Mouse (Mus musculus): ENCODE data around the gene Clstn1. TPM values are rescaled to one million over a fixed set of nuclear protein-coding genes. Genes with fewer than 3 reads are reported as not detected.

Gene Clstn1
- total RNA-seq, 2 experiments from 2014 or later, result 92.4 to 97.7 TPM

GRCm38 (mm10) chr4:149675378-149676261 is 89.4 kb downstream of the Clstn1 start:
- peak; percentile 92 for DNase-seq

GRCm38 (mm10) chr4:149678006-149678405 is 91.7 kb downstream of the Clstn1 start:
- no peak for DNase-seq

GRCm38 (mm10) chr4:149679056-149679770 is 92.9 kb downstream of the Clstn1 start:
- DNase-seq, result no peak

GRCm38 (mm10) chr4:149683875-149684274 is 97.6 kb downstream of the Clstn1 start:
- no peak for DNase-seq

GRCm38 (mm10) chr4:149684841-149685623 is 98.8 kb downstream of the Clstn1 start:
- DNase-seq, result no peak

- no peak for DNase-seq
Measured at GRCm38 (mm10) chr4:149688861-149689260, 102.6 kb downstream of the Clstn1 start.

GRCm38 (mm10) chr4:149689822-149690700 is 103.8 kb downstream of the Clstn1 start:
- DNase-seq, result no peak

GRCm38 (mm10) chr4:149690828-149691280 is 104.6 kb downstream of the Clstn1 start:
- no peak for DNase-seq

GRCm38 (mm10) chr4:149691368-149691767 is 105.1 kb downstream of the Clstn1 start:
- no peak for DNase-seq

GRCm38 (mm10) chr4:149696189-149696971 is 110.1 kb downstream of the Clstn1 start:
- peak in 1 of 2 experiments; percentile 18 for DNase-seq

GRCm38 (mm10) chr4:149697506-149698196 is 111.4 kb downstream of the Clstn1 start:
- peak in 1 of 2 experiments; percentile 21 for DNase-seq

GRCm38 (mm10) chr4:149698197-149698821 is 112.0 kb downstream of the Clstn1 start:
- peak; percentile 58 to 71 for DNase-seq

Small RNA genes lying within 50 kb of the gene (microRNA-seq; reads per million reads assigned to microRNA genes)
- gene Mir5616, result not detected
- gene Mir7023, result not detected

Other genes starting within 250 kb of the Clstn1 start
- gene Ube4b, start 159.7 kb upstream of the Clstn1 start, total RNA-seq (2021), result 10 to 100 TPM; 65.8 to 85.7 TPM
- gene Rbp7, start 131.5 kb upstream of the Clstn1 start, total RNA-seq (2021), result 10 to 100 TPM; 16.5 to 67.6 TPM
- gene Tmem274, start 109.1 kb upstream of the Clstn1 start, total RNA-seq (2021), result not detected
- 10 to 100 TPM; 16.4 to 17.8 TPM for gene Nmnat1, start 101.3 kb upstream of the Clstn1 start, total RNA-seq (2021)
- 10 to 100 TPM; 28.5 to 29.3 TPM for gene Lzic, start 101.2 kb upstream of the Clstn1 start, total RNA-seq (2021)
- gene Ctnnbip1, start 68.2 kb upstream of the Clstn1 start, total RNA-seq (2021), result 10 to 100 TPM; 21.0 to 39.0 TPM
- gene Pik3cd, start 116.1 kb downstream of the Clstn1 start, total RNA-seq (2021), result 1 to 10 TPM; 2.7 to 3.8 TPM
- 10 to 100 TPM; 29.7 to 31.6 TPM for gene Tmem201, start 151.6 kb downstream of the Clstn1 start, total RNA-seq (2021)
- gene Slc25a33, start 187.8 kb downstream of the Clstn1 start, total RNA-seq (2021), result 10 to 100 TPM; 18.3 to 31.6 TPM